Mouse (Mus musculus) lung, adult 2 months (tissue): ENCODE measurements at regions not wholly inside any gene's neighbourhood (a gene's known extent, or its start where the extent isn't known, plus 50 kb on each side); places are given as distances from the start of the nearest gene placed in this dataset.

Experiments
- CTCF ChIP-seq: fragments of 200-500 bp; IDR thresholded peaks from 2 replicates; pipeline ENCODE4 v1.5.1; 2011; ENCODE audit warnings: mild to moderate bottlenecking, low read length, control low read depth; ENCODE audit not compliant: insufficient read depth
- POLR2A ChIP-seq: fragments of 200-500 bp; IDR thresholded peaks from 2 replicates; pipeline ENCODE4 v1.6.1; 2011; ENCODE audit warnings: low read depth, mild to moderate bottlenecking, control low read depth, low read length, borderline replicate concordance; ENCODE audit errors: extremely low read depth

DNA sequence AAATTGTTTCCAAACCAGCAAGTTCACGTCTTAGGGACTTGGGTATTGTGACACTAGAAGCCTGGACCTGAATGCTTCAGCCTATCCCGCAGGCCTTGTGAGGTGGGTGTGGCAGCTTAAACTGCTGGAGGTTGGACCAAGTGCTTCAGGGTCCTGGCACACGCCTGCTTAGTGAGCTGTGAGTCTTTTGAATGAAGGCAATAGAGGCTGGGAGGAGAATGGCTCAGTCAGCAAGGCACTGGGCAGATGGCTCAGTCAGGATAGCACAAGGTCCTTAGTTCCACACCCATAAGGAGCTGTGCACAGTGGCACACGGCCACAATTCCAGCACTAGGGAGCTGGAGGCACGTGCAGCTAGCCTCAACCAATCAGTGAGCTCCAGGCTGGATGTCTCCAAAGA, 80.5 kb upstream of the Pmepa1 start:
- TF ChIP-seq CTCF = no peak
- no peak for TF ChIP-seq POLR2A
